Mouse (Mus musculus): ENCODE measurements around the gene Cript. TPM values are rescaled to one million over a fixed set of nuclear protein-coding genes. Genes with fewer than 3 reads are reported as not detected.

Cript gene
- polyA plus RNA-seq (2017; shearing (Covaris generic)), result 126 TPM

DNA sequence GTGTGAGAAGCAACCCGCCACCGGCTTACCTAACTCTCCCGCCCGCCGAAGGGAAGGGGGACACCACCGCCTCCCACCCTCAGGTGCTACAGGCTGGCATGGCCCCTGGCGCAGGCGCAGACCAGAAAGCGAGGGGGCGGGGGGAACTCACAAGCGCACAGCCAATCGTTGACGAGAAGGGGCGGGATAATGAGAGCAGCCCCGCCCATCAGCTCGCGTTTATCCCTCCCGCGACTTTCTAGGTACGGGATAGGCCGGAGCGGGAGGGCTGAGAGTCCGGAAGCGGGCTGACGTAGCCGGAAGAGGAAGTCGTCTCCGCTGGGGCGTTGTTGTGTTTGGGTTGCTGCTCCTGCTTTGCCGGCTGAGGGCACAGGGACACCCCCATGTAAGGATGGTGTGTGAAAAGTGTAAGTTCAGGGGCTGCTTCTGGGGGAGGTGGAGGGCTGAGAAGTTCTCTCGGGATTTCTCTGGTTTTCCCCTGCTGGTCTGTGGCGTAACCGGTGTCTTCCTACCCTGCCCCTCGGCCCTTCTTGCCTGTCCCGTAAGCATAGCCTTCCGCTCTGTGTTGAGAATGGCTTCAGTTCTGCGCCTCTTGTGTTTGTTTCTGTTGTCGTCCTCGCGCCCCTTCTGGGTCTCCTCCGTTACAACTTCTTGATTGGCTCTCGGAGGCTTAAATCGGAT is at the start of gene Cript, which contains the start of gene Pigf:
Gene Cript (plus strand): TSS at position 282 of the 681 bp plus-strand sequence.
Gene Pigf (minus strand): TSS at position 138 of the 681 bp plus-strand sequence.

Other genes starting within 250 kb of the Cript start
- gene Tmem247, start 108.2 kb upstream of the Cript start, polyA plus RNA-seq (2017; shearing (Covaris generic)), result not detected
- gene Atp6v1e2, start 77.7 kb upstream of the Cript start, polyA plus RNA-seq (2017; shearing (Covaris generic)), result not detected
- gene Rhoq, start 62.5 kb upstream of the Cript start, polyA plus RNA-seq (2017; shearing (Covaris generic)), result 3.3 TPM
- gene Pigf, start 144 bp upstream of the Cript start, polyA plus RNA-seq (2017; shearing (Covaris generic)), result 25.7 TPM
- 6.1 TPM for gene Socs5, start 82.1 kb downstream of the Cript start, polyA plus RNA-seq (2017; shearing (Covaris generic))
- gene Mcfd2, start 240.4 kb downstream of the Cript start, polyA plus RNA-seq (2017; shearing (Covaris generic)), result 53.5 TPM